Mouse (Mus musculus): ENCODE data around the gene Zfp467.

- TF ChIP-seq POLR2A (IDR thresholded peaks at IDR 0.05; ENCODE audit: extremely low read depth, insufficient read depth, low read length) (no peak), CTCF (IDR thresholded peaks at IDR 0.05; ENCODE audit: extremely low read depth, insufficient read depth, low read length) (no peak)
Measured at GRCm38 (mm10) chr6:48467490-48467889, 21.9 kb upstream of the Zfp467 start.

Measured in cortical plate, adult 2 months (tissue).